ENCODE assay signal across 10 mouse cellular contexts in the genomic region with DNA sequence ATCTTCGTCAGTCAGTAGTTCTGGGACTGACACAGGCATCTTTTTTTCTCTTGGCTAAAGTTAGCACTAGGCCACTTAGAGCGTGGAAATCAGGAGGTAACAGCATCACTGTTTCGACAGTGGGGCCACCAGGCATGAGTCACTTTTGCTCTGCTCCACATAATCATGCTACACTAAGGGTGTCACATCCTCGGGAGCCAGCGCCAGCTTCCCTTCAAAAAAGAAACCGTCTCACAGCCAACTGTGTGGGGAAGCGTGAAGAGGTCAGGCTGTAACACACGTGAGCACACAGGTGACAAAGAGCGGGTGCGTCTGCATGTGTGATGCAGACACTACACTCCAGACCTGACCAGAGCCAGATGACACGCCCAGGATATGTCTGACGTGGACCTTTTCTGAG. TPM values are rescaled to one million over a fixed set of nuclear protein-coding genes. Genes with fewer than 3 reads are reported as not detected.
DNase-seq lines count a peak whose midpoint lies in the region; ATAC-seq and TF ChIP-seq lines count a peak whose summit lies in the region.
"Had no signal": no experiment of that assay in that cellular context is flagged by ENCODE, and none has a peak within 500 bp of the region (broad histone marks: within the 10 kb centered on the region; RNA-seq: fewer than 3 reads in every experiment).

No protein-coding gene starts in this region.

- DNase-seq in CD4-positive helper T cell, adult 2 months (ENCODE audit: low read depth, low spot score): peak; percentile 41
- DNase-seq in lung, adult 2 months: no peak
- no peak for DNase-seq in urinary bladder, postnatal 25 days (ENCODE audit: low spot score)
- no peak for DNase-seq in embryo, embryonic 10.5 days (ENCODE audit: low spot score)
- DNase-seq: gastrocnemius, postnatal 10 days; thymus, adult 18-20 months had no signal

- peak; percentile 70 for ATAC-seq in activated CD4-positive, CD25-positive, alpha-beta regulatory T cell, adult 4 months
- ATAC-seq in heart, embryonic 12.5 days (ENCODE audit: insufficient number of reproducible peaks, low FRiP score): no peak
- peak; percentile 49 for ATAC-seq in megakaryocyte, adult 5-6 weeks (ENCODE audit: poor library complexity, severe bottlenecking)

- no peak for TF ChIP-seq POLR2A in lung, adult 2 months (IDR thresholded peaks at IDR 0.05; ENCODE audit: borderline replicate concordance, extremely low read depth, low read depth, low read length)

- WGBS in heart, embryonic 12.5 days: 40% methylated on average over 12 of the region's 12 CpGs
- WGBS in lung, adult 2 months: 65% methylated on average over 12 of the region's 12 CpGs

- H3K36me3 ChIP-seq in heart, embryonic 12.5 days: peaks cover 25% of the 10 kb centered on the region

- peaks cover 36% of the 10 kb centered on the region for H3K4me1 ChIP-seq in heart, embryonic 12.5 days (replicated peaks)
- peaks cover 2% of the 10 kb centered on the region; the same call in 1 of the 2 replicates for H3K4me1 ChIP-seq in lung, adult 2 months (ENCODE audit: control insufficient read depth, insufficient read depth, low read length)
- H3K4me1 ChIP-seq: limb, embryonic 13.5 days had no signal

- no peaks in the 10 kb centered on the region for H3K27me3 ChIP-seq in heart, embryonic 12.5 days (replicated peaks)
- H3K27me3 ChIP-seq: limb, embryonic 13.5 days had no signal

- no peak overlapping the region; the same call in 1 of the 2 replicates for H3K9ac ChIP-seq in heart, embryonic 12.5 days
- H3K9ac ChIP-seq: limb, embryonic 13.5 days had no signal

- TF ChIP-seq CTCF in lung, adult 2 months (IDR thresholded peaks at IDR 0.05; ENCODE audit: insufficient read depth, low read length): no peak

- H3K4me3 ChIP-seq in heart, embryonic 12.5 days: no peak overlapping the region
- no peak overlapping the region for H3K4me3 ChIP-seq in lung, adult 2 months (replicated peaks; ENCODE audit: extremely low read depth, low read depth, low read length)
- H3K4me3 ChIP-seq: limb, embryonic 13.5 days had no signal

- peak overlapping the region; percentile 74 for H3K27ac ChIP-seq in heart, embryonic 12.5 days (ENCODE audit: poor library complexity, severe bottlenecking)
- H3K27ac ChIP-seq: limb, embryonic 13.5 days had no signal

- H3K9me3 ChIP-seq in heart, embryonic 12.5 days (replicated peaks): no peaks in the 10 kb centered on the region
- H3K9me3 ChIP-seq: limb, embryonic 13.5 days had no signal

- peak overlapping the region; percentile 32 for H3K4me2 ChIP-seq in heart, embryonic 12.5 days
- H3K4me2 ChIP-seq: limb, embryonic 13.5 days had no signal

RNA-seq across cellular contexts. Expression of gene Tex2, which starts 49.0 kb away (rescaled TPM):
- 10 to 100 TPM; 25.6 to 32.9 TPM for polyA plus RNA-seq in activated CD4-positive, CD25-positive, alpha-beta regulatory T cell, adult 4 months (2017; shearing (Covaris generic))
- 19.8 and 20.2 TPM in 2 replicates for polyA plus RNA-seq in heart, embryonic 12.5 days (2016; fragmentation: Nextera tagmentation; extraction: Ambion mirVana)
- total RNA-seq in megakaryocyte, adult 5-6 weeks (2015): 27.4 and 30.3 TPM in 2 replicates
- total RNA-seq in megakaryocyte, adult 5-6 weeks (2017): 39.8 and 43.5 TPM in 2 replicates
- 12.6 and 15.1 TPM in 2 replicates for polyA plus RNA-seq in lung, adult 2 months (2012; rRNA removed)
